Mouse (Mus musculus) thymus, adult 2 months (tissue): ENCODE data around the gene Fam102a.

Source experiments
- CTCF ChIP-seq: fragments of 200-500 bp; IDR thresholded peaks from 2 replicates; pipeline ENCODE4 v1.5.1; 2012; ENCODE audit warnings: mild to moderate bottlenecking, control low read depth, low read length, moderate library complexity, borderline replicate concordance; ENCODE audit not compliant: control insufficient read depth, poor library complexity, insufficient read depth; ENCODE audit errors: extremely low read depth
- POLR2A ChIP-seq: fragments of 200-500 bp; IDR thresholded peaks from 2 replicates; pipeline ENCODE4 v1.6.1; 2012; ENCODE audit warnings: mild to moderate bottlenecking, low read length, control low read depth, moderate library complexity; ENCODE audit not compliant: control insufficient read depth, poor library complexity, insufficient read depth; ENCODE audit errors: extremely low read depth

- TF ChIP-seq POLR2A (peak; percentile 48; the same call in 1 of the 2 replicates), CTCF (peak; percentile 60; the same call in 1 of the 2 replicates)
Measured at GRCm38 (mm10) chr2:32586871-32587351, 51.8 kb downstream of the Fam102a start, which contains the start of gene St6galnac4.
